Mouse (Mus musculus) liver, embryonic 14.5 days (tissue): ENCODE results near the gene Tubg1.

Source experiments
- CTCF ChIP-seq: IDR thresholded peaks from 2 replicates; pipeline ENCODE4 v1.5.1; 2016; ENCODE audit warnings: antibody characterized with exemption, low read depth, control low read depth
- EP300 ChIP-seq: IDR thresholded peaks from 2 replicates; pipeline ENCODE4 v1.6.1; 2016; ENCODE audit warnings: antibody characterized with exemption, low read depth

GRCm38 (mm10) chr11:101149178-101150105 lies 29.7 kb downstream of the Tubg1 start:
- TF ChIP-seq CTCF (no peak), EP300 (no peak)
